Mouse (Mus musculus) embryonic facial prominence, embryonic 13.5 days (tissue): ENCODE results near the gene Top3b. TPM values are rescaled to one million over a fixed set of nuclear protein-coding genes. Genes with fewer than 3 reads are reported as not detected.
A peak's percentile ranks its signal among the peaks of the same experiment; 100 is the strongest.

ENCODE experiments used
- ATAC-seq: fragments of 200-750 bp; cut with Nextera tagmentation; 2 replicates; pipeline ENCODE4 v1.8.0; 2017; ENCODE audit warnings: low read depth; ENCODE audit not compliant: insufficient number of reproducible peaks, insufficient read depth, low FRiP score, low TSS enrichment
- H3K27ac ChIP-seq: fragments of 300-500 bp; sonication (generic); 2 replicates; pipeline ENCODE4 v1.5.1; 2015; ENCODE audit warnings: moderate library complexity, mild to moderate bottlenecking, inconsistent platforms
- H3K27me3 ChIP-seq: fragments of 300-500 bp; sonication (generic); 2 replicates; pipeline ENCODE4 v1.6.1; 2015; ENCODE audit warnings: mild to moderate bottlenecking, inconsistent platforms
- H3K36me3 ChIP-seq: fragments of 300-500 bp; sonication (generic); 2 replicates; pipeline ENCODE4 v1.6.1; 2015; ENCODE audit warnings: mild to moderate bottlenecking, inconsistent platforms
- H3K4me1 ChIP-seq: fragments of 300-500 bp; sonication (generic); 2 replicates; pipeline ENCODE4 v1.6.1; 2015; ENCODE audit warnings: inconsistent platforms
- H3K4me2 ChIP-seq: fragments of 300-500 bp; sonication (generic); 2 replicates; pipeline ENCODE4 v1.6.1; 2015; ENCODE audit warnings: moderate library complexity, mild to moderate bottlenecking, inconsistent platforms
- H3K4me3 ChIP-seq: fragments of 300-500 bp; sonication (generic); 2 replicates; pipeline ENCODE4 v1.5.1; 2015; ENCODE audit warnings: mild to moderate bottlenecking, inconsistent platforms
- H3K9ac ChIP-seq: fragments of 300-500 bp; sonication (generic); 2 replicates; pipeline ENCODE4 v1.6.1; 2015; ENCODE audit warnings: mild to moderate bottlenecking, inconsistent platforms
- H3K9me3 ChIP-seq: fragments of 300-500 bp; sonication (generic); 2 replicates; pipeline ENCODE4 v1.6.1; 2016; ENCODE audit warnings: inconsistent platforms
- WGBS: fragments of 180-500 bp; shearing (Covaris S2); methylation state at CpG from one replicate; pipeline ENCODE4 v1.1.7; 2015; ENCODE audit warnings: mixed read lengths; 5-methylcytosine and 5-hydroxymethylcytosine counted together
- polyA plus RNA-seq: library from polyadenylated mRNA; unstranded; fragments of >200 nt; fragmentation: Nextera tagmentation; extraction: Ambion mirVana; gene quantifications from 2 replicates; pipeline ENCODE4 v1.2.1, GENCODE M21; 2015

Gene Top3b
- polyA plus RNA-seq, 1 experiment from 2014 or later: 73.7 TPM

- Histone ChIP-seq H3K36me3 (no peaks in the 10 kb centered on the region), H3K9ac (no peak overlapping the region), H3K9me3 (no peaks in the 10 kb centered on the region), H3K4me1 (no peaks in the 10 kb centered on the region), H3K4me2 (no peak overlapping the region), H3K4me3 (no peak overlapping the region), H3K27me3 (no peaks in the 10 kb centered on the region), H3K27ac (no peak overlapping the region)
- ATAC-seq: no peak
- WGBS: 82% methylated on average over 3 of the region's 3 CpGs
Observed at GRCm38 (mm10) chr16:16862288-16862687, 8.2 kb upstream of the Top3b start.

GRCm38 (mm10) chr16:16863978-16864377 is 6.6 kb upstream of the Top3b start, which contains the start of gene Igll1:
TSS of gene Igll1 (minus strand) at chr16:16863985.
- H3K4me1 ChIP-seq: no peaks in the 10 kb centered on the region
- H3K9ac ChIP-seq: no peak within 1 kb of the TSS
- H3K27me3 ChIP-seq: no peaks in the 10 kb centered on the region
- no peak within 1 kb of the TSS for H3K4me2 ChIP-seq
- no peak for ATAC-seq
- no peak within 1 kb of the TSS for H3K27ac ChIP-seq
- whole genome bisulfite sequencing: 74% methylated on average over 2 of the region's 2 CpGs
- no peaks in the 10 kb centered on the region for H3K36me3 ChIP-seq
- no peaks in the 10 kb centered on the region for H3K9me3 ChIP-seq
- no peak within 1 kb of the TSS for H3K4me3 ChIP-seq

- Histone ChIP-seq H3K9ac (no peak overlapping the region), H3K9me3 (no peaks in the 10 kb centered on the region), H3K4me1 (no peaks in the 10 kb centered on the region), H3K27me3 (no peaks in the 10 kb centered on the region), H3K4me2 (no peak overlapping the region), H3K4me3 (no peak overlapping the region), H3K27ac (peak overlapping the region; percentile 22; the same call in 1 of the 2 replicates), H3K36me3 (no peaks in the 10 kb centered on the region)
- no peak for ATAC-seq
Observed at GRCm38 (mm10) chr16:16865217-16865616, 5.3 kb upstream of the Top3b start.

DNA sequence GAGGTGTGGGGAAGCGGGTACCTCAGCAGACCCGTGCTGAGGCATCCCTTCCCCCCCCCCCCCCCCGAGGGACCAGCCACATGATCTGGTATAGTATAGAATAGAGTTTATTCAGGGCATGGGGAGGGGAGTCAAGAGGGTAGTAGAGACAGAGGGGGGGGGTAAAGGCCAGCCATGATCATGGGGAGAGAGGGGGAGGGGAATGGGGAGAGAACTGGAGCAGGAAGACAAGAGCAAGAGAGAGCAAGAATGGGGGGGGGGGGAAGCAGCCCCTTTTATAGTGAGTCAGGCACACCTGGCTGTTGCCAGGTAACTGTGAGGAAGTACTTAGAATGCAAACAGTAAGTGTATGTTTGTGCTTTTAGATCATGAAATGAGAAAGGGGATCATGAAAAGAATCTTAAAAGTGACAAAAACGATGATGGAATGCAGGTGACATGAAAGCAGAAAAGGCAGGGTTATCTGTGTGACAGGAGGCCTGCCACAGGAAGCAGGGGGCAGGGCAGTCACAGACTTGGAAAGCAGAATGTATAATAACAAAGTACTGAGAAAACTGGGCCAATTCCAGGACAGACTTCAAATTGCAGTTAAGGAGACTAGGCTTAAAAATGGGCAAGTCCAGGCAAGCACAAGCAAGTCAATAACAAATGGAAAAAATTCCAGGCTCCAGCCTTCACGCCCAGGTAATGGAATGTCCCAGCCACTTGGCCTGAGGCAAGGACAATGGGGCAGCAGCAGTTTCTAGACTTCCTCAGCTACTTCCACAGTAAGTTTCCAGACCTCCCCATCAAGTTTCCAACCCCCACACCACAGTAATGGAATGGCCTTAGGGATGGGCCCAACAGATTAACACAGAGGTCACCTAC is 4.6 kb upstream of the Top3b start:
- Histone ChIP-seq H3K4me1 (no peaks in the 10 kb centered on the region), H3K4me3 (no peak overlapping the region), H3K36me3 (no peaks in the 10 kb centered on the region), H3K27me3 (no peaks in the 10 kb centered on the region), H3K4me2 (no peak overlapping the region), H3K27ac (no peak overlapping the region), H3K9me3 (no peaks in the 10 kb centered on the region), H3K9ac (no peak overlapping the region)
- 40% methylated on average over 5 of the region's 5 CpGs for WGBS
- 0 out of 2 replicates have a peak, but pooled peaks have one; percentile 4 for ATAC-seq

- Histone ChIP-seq H3K27me3 (no peaks in the 10 kb centered on the region), H3K4me2 (peak overlapping the region; percentile 65), H3K4me3 (peak overlapping the region; percentile 76), H3K9me3 (no peaks in the 10 kb centered on the region), H3K27ac (peak overlapping the region; percentile 94), H3K9ac (peak overlapping the region; percentile 92), H3K36me3 (peaks cover 9% of the 10 kb centered on the region), H3K4me1 (peaks cover 9% of the 10 kb centered on the region)
- WGBS: 35% methylated on average over 7 of the region's 7 CpGs
- peak; percentile 1; the same call in 1 of the 2 replicates for ATAC-seq
Observed at GRCm38 (mm10) chr16:16870241-16870616, 307 bp upstream of the Top3b start.

DNA sequence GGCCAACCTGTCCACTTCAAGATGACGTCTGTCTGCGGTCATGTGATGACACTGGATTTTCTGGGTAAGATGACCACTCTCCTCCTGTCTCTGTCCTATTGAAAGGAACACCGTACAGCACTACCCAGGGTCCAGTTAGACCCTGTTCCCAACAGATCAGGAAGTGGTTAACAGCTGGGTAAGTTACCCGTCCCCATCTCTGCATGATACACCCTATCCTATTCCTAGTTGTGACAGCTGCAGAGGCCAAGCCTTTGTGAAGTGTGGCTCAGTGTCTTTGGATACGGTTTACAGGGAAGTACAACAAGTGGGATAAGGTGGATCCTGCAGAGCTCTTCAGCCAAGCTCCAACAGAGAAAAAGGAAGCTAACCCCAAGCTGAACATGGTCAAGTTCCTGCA is 8.5 kb downstream of the Top3b start:
- H3K9ac ChIP-seq: no peak overlapping the region
- H3K36me3 ChIP-seq: peaks cover 88% of the 10 kb centered on the region
- no peak for ATAC-seq
- no peak overlapping the region for H3K4me3 ChIP-seq
- WGBS: 87% methylated on average over 5 of the region's 5 CpGs
- H3K9me3 ChIP-seq: 0 out of 2 replicates have a peak, but pooled peaks cover 9% of the 10 kb centered on the region
- H3K4me1 ChIP-seq: no peaks in the 10 kb centered on the region
- no peak overlapping the region for H3K27ac ChIP-seq
- no peaks in the 10 kb centered on the region for H3K27me3 ChIP-seq
- H3K4me2 ChIP-seq: no peak overlapping the region

DNA sequence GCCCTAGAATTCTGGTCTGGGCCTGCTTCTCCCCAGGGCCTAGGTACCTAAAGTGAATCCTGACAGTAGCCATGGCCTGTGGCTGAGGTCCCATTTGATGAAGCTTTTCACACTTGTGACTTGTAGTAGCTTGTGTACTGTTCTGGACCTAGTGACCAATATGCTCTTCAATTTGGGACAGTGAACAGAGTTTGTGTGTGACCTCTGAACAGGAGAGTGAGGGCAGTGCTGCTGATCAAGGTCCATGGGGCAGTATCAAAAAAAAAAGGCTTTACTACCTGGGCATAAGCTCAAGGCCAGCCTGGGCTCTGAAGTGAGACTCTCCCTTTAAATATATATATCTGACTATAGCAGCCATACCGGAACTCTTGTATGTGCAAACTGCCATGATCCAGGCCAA is 17.8 kb downstream of the Top3b start:
- Histone ChIP-seq H3K9me3 (no peaks in the 10 kb centered on the region), H3K9ac (no peak overlapping the region), H3K27me3 (no peaks in the 10 kb centered on the region), H3K27ac (no peak overlapping the region), H3K36me3 (peaks cover 100% of the 10 kb centered on the region), H3K4me2 (no peak overlapping the region), H3K4me3 (no peak overlapping the region), H3K4me1 (no peaks in the 10 kb centered on the region)
- ATAC-seq: no peak
- WGBS: 88% methylated on average over 1 of the region's 1 CpGs

DNA sequence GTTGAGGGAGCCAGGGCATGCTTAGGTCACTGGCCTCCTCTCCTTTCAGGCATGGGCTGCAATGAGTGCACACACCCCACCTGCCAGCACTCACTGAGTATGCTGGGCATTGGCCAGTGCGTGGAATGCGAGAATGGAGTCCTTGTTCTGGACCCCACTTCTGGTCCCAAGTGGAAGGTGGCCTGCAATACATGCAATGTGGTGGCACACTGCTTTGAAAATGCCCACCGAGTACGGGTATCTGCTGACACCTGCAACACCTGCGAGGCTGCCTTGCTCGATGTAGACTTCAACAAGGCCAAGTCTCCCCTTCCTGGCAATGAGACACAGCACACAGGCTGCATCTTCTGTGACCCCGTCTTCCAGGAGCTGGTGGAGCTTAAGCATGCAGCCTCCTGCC is 21.8 kb downstream of the Top3b start:
- H3K4me1 ChIP-seq: peaks cover 13% of the 10 kb centered on the region
- WGBS: 91% methylated on average over 7 of the region's 7 CpGs
- ATAC-seq: no peak
- no peak overlapping the region for H3K9ac ChIP-seq
- peaks cover 72% of the 10 kb centered on the region for H3K36me3 ChIP-seq
- no peaks in the 10 kb centered on the region for H3K27me3 ChIP-seq
- no peaks in the 10 kb centered on the region for H3K9me3 ChIP-seq
- no peak overlapping the region for H3K27ac ChIP-seq
- no peak overlapping the region for H3K4me3 ChIP-seq
- no peak overlapping the region for H3K4me2 ChIP-seq

DNA sequence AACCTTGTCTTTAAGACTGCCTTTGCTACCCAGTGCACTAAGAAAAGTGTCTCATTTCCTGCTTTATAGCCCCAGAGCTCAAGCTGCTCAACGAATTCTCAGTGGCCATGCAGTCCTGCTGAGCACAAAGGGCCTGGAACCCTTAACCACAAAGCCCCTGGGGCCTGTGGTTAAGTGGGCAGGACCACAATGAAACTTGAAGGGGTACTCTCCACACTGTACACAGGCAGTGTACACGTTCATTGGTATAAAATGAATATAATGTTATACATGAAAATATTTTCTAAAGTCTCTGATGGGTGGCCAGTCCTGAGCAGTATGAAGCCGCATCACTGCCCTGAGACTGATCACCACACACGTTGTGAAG is 25.5 kb downstream of the Top3b start:
- Histone ChIP-seq H3K36me3 (peaks cover 38% of the 10 kb centered on the region), H3K4me2 (peak overlapping the region; percentile 76), H3K9ac (peak overlapping the region; percentile 75), H3K4me1 (peaks cover 22% of the 10 kb centered on the region), H3K4me3 (peak overlapping the region; percentile 64), H3K27me3 (no peaks in the 10 kb centered on the region), H3K27ac (0 out of 2 replicates have a peak overlapping the region, but pooled peaks have one; percentile 40), H3K9me3 (no peaks in the 10 kb centered on the region)
- ATAC-seq: peak; percentile 39; the same call in 1 of the 2 replicates
- WGBS: 20% methylated on average over 4 of the region's 4 CpGs

GRCm38 (mm10) chr16:16896382-16897055 is 26.0 kb downstream of the Top3b start, which contains the start of gene Ppm1f:
TSS of gene Ppm1f (plus strand) at chr16:16896469.
- under 1% methylated on average over 29 of the region's 29 CpGs for WGBS
- H3K36me3 ChIP-seq: peaks cover 33% of the 10 kb centered on the region
- H3K9me3 ChIP-seq: no peaks in the 10 kb centered on the region
- no peaks in the 10 kb centered on the region for H3K27me3 ChIP-seq
- H3K4me1 ChIP-seq: peaks cover 22% of the 10 kb centered on the region
- ATAC-seq: peak; percentile 85
- peak within 1 kb of the TSS; percentile 75 for H3K9ac ChIP-seq
- peak within 1 kb of the TSS; percentile 40 for H3K27ac ChIP-seq
- peak within 1 kb of the TSS; percentile 76 for H3K4me2 ChIP-seq
- H3K4me3 ChIP-seq: peak within 1 kb of the TSS; percentile 64

- H3K27ac ChIP-seq: peak overlapping the region; percentile 40; the same call in 1 of the 2 replicates
Observed at GRCm38 (mm10) chr16:16897056-16897584, 26.6 kb downstream of the Top3b start.

More at GRCm38 (mm10) chr16:16897056-16897584, 26.6 kb downstream of the Top3b start:
- Histone ChIP-seq H3K27me3 (no peaks in the 10 kb centered on the region), H3K9ac (peak overlapping the region; percentile 75), H3K4me3 (peak overlapping the region; percentile 64), H3K4me1 (peaks cover 22% of the 10 kb centered on the region), H3K9me3 (no peaks in the 10 kb centered on the region), H3K4me2 (peak overlapping the region; percentile 76), H3K36me3 (peaks cover 27% of the 10 kb centered on the region)
- no peak for ATAC-seq
- WGBS: 25% methylated on average over 10 of the region's 10 CpGs
